Mouse (Mus musculus): ENCODE data around the gene Mad1l1.

The Mad1l1 gene

GRCm38 (mm10) chr5:140151180-140151579 lies 170.2 kb downstream of the Mad1l1 start:
- ChIA-PET CTCF (interaction anchor here in 2 of 4 experiments (0.7 to 1.2 kb wide), 3 partner anchors 9 to 116 kb away, joined by 3 to 4 read pairs (median 3); no protein-coding TSS in a partner anchor), POLR2A (interaction anchor here in 1 of 4 experiments (0.9 kb wide), 1 partner anchor 78 kb away, joined by 3 read pairs; no protein-coding TSS in a partner anchor)

DNA sequence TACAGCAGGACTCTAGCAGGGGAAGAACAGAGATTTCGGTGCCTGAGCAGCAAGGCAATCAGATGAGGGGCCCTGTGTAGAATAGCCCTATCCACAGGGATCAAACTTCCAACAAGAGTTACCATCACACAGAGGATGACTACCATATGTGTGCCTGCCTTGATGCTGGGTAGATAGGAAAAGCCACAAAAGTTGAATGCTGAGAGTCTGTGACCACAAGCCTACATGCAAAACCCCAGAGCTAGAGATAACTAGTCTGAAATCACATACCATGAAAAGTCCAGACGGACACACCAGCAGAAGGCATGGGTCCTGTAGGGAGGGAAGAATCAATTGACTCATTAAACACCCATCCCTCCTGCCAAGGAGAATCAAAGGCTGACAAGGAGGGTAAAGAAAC lies 170.7 kb downstream of the Mad1l1 start:
- CTCF ChIA-PET = interaction anchor here in 1 of 4 experiments (1.2 kb wide), 1 partner anchor 10 kb away, joined by 3 read pairs; no protein-coding TSS in a partner anchor
- POLR2A ChIA-PET = interaction anchor here in 1 of 4 experiments (0.9 kb wide), 1 partner anchor 77 kb away, joined by 3 read pairs; no protein-coding TSS in a partner anchor

DNA sequence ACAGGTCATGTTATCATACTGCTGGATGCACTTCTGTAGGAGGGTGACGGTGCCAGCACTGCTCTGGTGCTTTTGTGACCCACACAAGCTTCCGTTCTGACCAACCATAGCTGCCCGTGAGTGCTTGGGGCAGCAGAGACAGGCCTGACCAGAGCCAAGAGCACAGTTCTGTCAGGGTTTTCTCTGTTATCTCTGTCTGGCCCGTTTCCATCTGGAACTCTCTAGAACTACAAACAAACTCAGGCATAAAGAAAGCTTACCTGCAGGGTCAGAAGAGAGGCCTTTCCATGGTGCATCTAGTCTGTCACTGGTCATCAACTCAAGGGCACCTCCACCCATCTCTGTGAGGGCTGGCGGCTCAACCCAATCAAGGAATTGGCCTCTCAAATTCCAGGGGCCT lies 171.2 kb downstream of the Mad1l1 start:
- POLR2A ChIA-PET = no interaction called here
- CTCF ChIA-PET = interaction anchor here in 2 of 4 experiments (0.6 to 1.0 kb wide), 2 partner anchors 10 kb away, joined by 3 to 4 read pairs; no protein-coding TSS in a partner anchor

- ChIA-PET POLR2A (interaction anchor here in 1 of 4 experiments (0.9 kb wide), 1 partner anchor 665 kb away, joined by 6 read pairs; no protein-coding TSS in a partner anchor), CTCF (interaction anchor here in 1 of 4 experiments (1.0 kb wide), 1 partner anchor 9 kb away, joined by 4 read pairs; no protein-coding TSS in a partner anchor)
Measured at GRCm38 (mm10) chr5:140149298-140149697, 172.1 kb downstream of the Mad1l1 start.

GRCm38 (mm10) chr5:140143541-140143940 lies 177.8 kb downstream of the Mad1l1 start:
- POLR2A ChIA-PET = interaction anchor here in 1 of 4 experiments (0.9 to 1.1 kb wide), 2 partner anchors 15 to 18 kb away, joined by 4 to 5 read pairs; no protein-coding TSS in a partner anchor
- CTCF ChIA-PET = interaction anchor here in 1 of 4 experiments (0.8 kb wide), 1 partner anchor 9 kb away, joined by 3 read pairs; no protein-coding TSS in a partner anchor

GRCm38 (mm10) chr5:140141336-140141735 lies 180.0 kb downstream of the Mad1l1 start:
- CTCF ChIA-PET = interaction anchor here in 2 of 4 experiments (0.6 to 2.0 kb wide), 6 partner anchors 8 to 317 kb away, joined by 3 to 9 read pairs (median 6); no protein-coding TSS in a partner anchor
- POLR2A ChIA-PET = interaction anchor here in 1 of 4 experiments (0.6 kb wide), 1 partner anchor 303 kb away, joined by 3 read pairs; no protein-coding TSS in a partner anchor

DNA sequence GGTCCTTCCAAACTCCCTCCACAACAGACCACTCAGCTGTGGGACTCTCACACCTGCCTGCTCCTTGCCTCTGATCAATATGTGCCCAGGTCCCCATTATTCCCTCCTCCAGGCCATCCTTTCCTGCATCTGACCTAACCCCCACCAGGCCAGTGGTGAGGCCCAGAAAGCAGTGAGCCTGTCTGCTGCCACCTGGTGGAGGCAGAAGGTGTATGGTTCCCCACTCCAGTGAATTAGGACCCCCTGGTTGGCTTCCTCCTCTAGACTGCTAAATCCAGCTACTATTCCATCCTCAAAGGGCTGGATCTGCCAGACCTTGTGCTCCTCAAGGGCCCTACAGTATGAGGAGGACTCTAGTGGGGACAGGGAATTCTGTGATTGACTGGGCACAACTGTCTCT lies 181.1 kb downstream of the Mad1l1 start:
- POLR2A ChIA-PET = interaction anchor here in 2 of 4 experiments (0.6 to 1.6 kb wide), 5 partner anchors 10 to 717 kb away, joined by 3 to 5 read pairs (median 4); no protein-coding TSS in a partner anchor

DNA sequence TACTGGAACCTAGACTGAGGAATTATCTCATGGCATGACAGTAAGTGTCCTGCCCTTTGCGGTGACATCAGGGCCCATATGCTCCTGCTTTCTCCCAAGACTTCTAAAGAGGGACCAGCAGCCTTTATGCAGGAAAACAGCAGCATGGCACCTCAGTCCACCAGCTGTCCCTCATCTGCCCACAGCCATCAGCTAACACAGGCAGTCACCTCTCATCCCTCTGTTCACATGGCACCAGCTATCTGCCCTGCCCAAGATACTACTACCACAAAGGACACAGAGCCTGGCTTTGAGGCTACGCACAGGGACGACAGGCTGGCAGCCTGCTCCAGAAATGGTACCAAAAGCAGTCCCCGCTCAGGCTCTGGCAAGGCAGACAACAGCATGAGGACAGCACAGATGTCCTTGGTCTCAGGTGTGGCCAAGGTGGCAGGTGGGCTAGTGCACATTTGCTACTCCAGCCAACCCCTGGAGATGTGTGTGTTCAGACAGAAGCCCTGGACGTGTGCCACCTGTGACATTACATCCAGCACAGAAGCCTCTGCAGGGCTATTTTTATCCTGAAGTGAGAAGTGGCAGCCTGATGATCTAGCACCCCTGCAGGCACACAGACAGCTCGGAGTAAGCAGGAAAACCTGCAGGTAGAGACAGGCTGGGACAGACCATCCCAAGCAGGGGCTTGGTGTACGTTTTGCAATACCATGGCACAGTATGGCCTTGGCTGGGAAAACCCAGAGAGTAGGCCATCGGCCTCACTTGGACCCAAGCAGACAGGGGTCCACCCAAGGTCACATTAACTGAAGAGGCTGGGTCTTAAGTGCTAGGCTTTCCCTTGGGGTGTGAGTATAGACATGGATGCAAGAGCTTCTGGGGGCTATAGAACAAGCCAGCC lies 185.4 kb downstream of the Mad1l1 start:
- ChIA-PET CTCF (no interaction called here), POLR2A (interaction anchor here in 1 of 4 experiments (0.5 kb wide), 1 partner anchor 149 kb away, joined by 4 read pairs; no protein-coding TSS in a partner anchor)

More for the DNA sequence above, 181.1 kb downstream of the Mad1l1 start:
- CTCF ChIA-PET = interaction anchor here (0.6 to 2.0 kb wide), 26 partner anchors 10 to 324 kb away, joined by 3 to 18 read pairs (median 3); partner anchors contain the start of gene Elfn1 (in 1 of the 4)

- CTCF ChIA-PET = no interaction called here
- POLR2A ChIA-PET = interaction anchor here in 1 of 4 experiments (0.6 kb wide), 1 partner anchor 29 kb away, joined by 3 read pairs; no protein-coding TSS in a partner anchor
Measured at GRCm38 (mm10) chr5:140134021-140134420, 187.3 kb downstream of the Mad1l1 start.

GRCm38 (mm10) chr5:140128414-140128981 lies 192.9 kb downstream of the Mad1l1 start:
- CTCF ChIA-PET = interaction anchor here in 2 of 4 experiments (0.9 to 2.1 kb wide), 3 partner anchors 12 to 195 kb away, joined by 5 to 7 read pairs (median 6); no protein-coding TSS in a partner anchor
- POLR2A ChIA-PET = interaction anchor here in 1 of 4 experiments (0.7 kb wide), 1 partner anchor 44 kb away, joined by 3 read pairs; no protein-coding TSS in a partner anchor

DNA sequence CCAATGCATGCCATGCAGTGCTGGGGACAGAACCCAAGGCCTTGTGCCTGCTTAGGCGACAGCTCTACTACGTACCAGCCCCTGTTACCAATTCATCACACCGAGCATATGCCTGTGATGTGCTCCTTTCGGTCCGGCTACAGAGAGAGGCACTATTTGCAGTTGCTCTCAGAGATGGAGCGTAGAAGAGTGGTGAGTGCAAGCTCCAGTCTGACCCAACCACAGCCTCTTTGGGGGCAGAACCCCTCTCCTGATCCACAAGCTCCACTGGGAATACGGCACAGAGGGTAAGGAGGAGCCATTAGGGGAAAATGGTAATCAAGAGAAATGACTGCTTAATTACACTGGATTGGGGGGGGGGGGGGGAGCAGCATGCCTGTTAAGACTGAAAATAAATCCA lies 193.4 kb downstream of the Mad1l1 start:
- POLR2A ChIA-PET = interaction anchor here in 1 of 4 experiments (0.7 kb wide), 1 partner anchor 43 kb away, joined by 3 read pairs; no protein-coding TSS in a partner anchor
- CTCF ChIA-PET = interaction anchor here in 2 of 4 experiments (0.9 to 2.1 kb wide), 3 partner anchors 12 to 195 kb away, joined by 5 to 7 read pairs (median 6); no protein-coding TSS in a partner anchor

GRCm38 (mm10) chr5:140124626-140125025 lies 196.7 kb downstream of the Mad1l1 start:
- ChIA-PET CTCF (interaction anchor here in 1 of 4 experiments (0.7 kb wide), 1 partner anchor 13 kb away, joined by 3 read pairs; no protein-coding TSS in a partner anchor), POLR2A (interaction anchor here in 2 of 4 experiments (0.9 to 1.8 kb wide), 4 partner anchors 8 to 298 kb away, joined by 3 to 5 read pairs (median 4); no protein-coding TSS in a partner anchor)

- POLR2A ChIA-PET = interaction anchor here in 3 of 4 experiments (0.6 to 1.8 kb wide), 6 partner anchors 7 to 204 kb away, joined by 3 to 5 read pairs (median 4); no protein-coding TSS in a partner anchor
- CTCF ChIA-PET = interaction anchor here (0.5 to 1.6 kb wide), 9 partner anchors 16 to 445 kb away, joined by 3 to 8 read pairs (median 4); no protein-coding TSS in a partner anchor
Measured at GRCm38 (mm10) chr5:140123640-140124366, 197.5 kb downstream of the Mad1l1 start.

DNA sequence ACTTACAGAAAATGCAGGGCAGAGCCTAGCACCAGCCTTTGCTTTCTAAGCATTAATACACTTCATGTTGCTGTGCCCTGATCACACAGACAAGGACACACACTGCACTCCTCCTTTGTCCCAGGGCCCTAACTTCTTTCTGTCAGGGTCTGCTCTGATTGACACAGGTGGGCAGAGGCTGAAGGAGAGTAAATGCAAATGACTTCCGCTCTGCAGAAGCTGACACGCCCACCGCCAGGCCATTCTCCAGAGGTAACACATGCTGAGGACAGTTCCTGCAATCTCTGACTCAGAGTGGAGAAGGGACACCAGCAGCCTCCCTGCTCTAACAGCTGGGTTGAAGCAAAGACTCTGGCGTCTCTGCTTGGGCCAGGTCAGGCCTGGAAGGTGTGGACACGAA lies 198.2 kb downstream of the Mad1l1 start:
- ChIA-PET CTCF (interaction anchor here (0.6 to 1.6 kb wide), 5 partner anchors 17 to 212 kb away, joined by 3 to 8 read pairs (median 4); no protein-coding TSS in a partner anchor), POLR2A (interaction anchor here (0.5 to 1.2 kb wide), 4 partner anchors 9 to 382 kb away, joined by 3 to 5 read pairs (median 4); partner anchors contain the start of gene Chst12 (in 1 of the 4))

GRCm38 (mm10) chr5:140121966-140122365 lies 199.4 kb downstream of the Mad1l1 start:
- ChIA-PET POLR2A (interaction anchor here in 1 of 4 experiments (1.0 kb wide), 1 partner anchor 383 kb away, joined by 3 read pairs; the partner anchor contains the start of gene Chst12), CTCF (no interaction called here)

GRCm38 (mm10) chr5:140118921-140119320 lies 202.4 kb downstream of the Mad1l1 start:
- ChIA-PET POLR2A (no interaction called here), CTCF (no interaction called here)

GRCm38 (mm10) chr5:140117968-140118367 lies 203.4 kb downstream of the Mad1l1 start:
- ChIA-PET POLR2A (interaction anchor here in 1 of 4 experiments (0.6 kb wide), 1 partner anchor 281 kb away, joined by 3 read pairs; no protein-coding TSS in a partner anchor), CTCF (no interaction called here)
